7 mouse cellular contexts compared by ENCODE assay signal in the genomic region with DNA sequence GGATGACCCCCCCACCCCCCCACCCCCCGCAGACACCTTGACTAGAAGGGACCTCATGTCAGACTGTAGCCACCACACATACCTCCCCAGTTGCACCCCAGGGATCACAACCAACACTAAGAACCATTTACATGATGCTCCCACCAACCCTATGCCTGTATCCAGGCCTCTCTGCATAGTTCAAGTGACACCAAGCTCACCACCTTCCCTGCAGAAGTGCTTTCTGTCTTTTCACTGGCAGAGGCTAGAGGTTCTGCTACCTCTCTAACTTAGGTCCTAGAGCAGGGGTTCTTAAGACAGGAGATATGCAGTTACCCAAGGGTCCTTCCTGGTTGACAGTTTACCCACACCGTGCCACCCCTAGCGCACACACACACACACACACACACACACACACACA. TPM values are rescaled to one million over a fixed set of nuclear protein-coding genes. Genes with fewer than 3 reads are reported as not detected.
DNase-seq lines count a peak whose midpoint lies in the region; ATAC-seq and TF ChIP-seq lines count a peak whose summit lies in the region.

No protein-coding gene starts in this region.

- H3K27ac ChIP-seq in kidney, postnatal 0 days: 0 out of 2 replicates have a peak overlapping the region, but pooled peaks have one; percentile 47
- H3K27ac ChIP-seq in forebrain, embryonic 16.5 days (ENCODE audit: low read length): no peak overlapping the region
- peak overlapping the region; percentile 15; the same call in 1 of the 2 replicates for H3K27ac ChIP-seq in intestine, embryonic 16.5 days (ENCODE audit: low read length)
- no peak overlapping the region for H3K27ac ChIP-seq in neural tube, embryonic 14.5 days (ENCODE audit: low read depth, low read length)

- H3K4me2 ChIP-seq in kidney, postnatal 0 days (ENCODE audit: low read length): peak overlapping the region; percentile 91; the same call in 1 of the 2 replicates
- H3K4me2 ChIP-seq in forebrain, embryonic 16.5 days (ENCODE audit: low read length): peak overlapping the region; percentile 80
- H3K4me2 ChIP-seq in intestine, embryonic 16.5 days (ENCODE audit: low read depth, low read length): 0 out of 2 replicates have a peak overlapping the region, but pooled peaks have one; percentile 80
- peak overlapping the region; percentile 100 for H3K4me2 ChIP-seq in neural tube, embryonic 14.5 days (ENCODE audit: low read depth, low read length)

- WGBS in kidney, postnatal 0 days: 75% methylated on average over 3 of the region's 3 CpGs
- WGBS in forebrain, embryonic 16.5 days: 78% methylated on average over 3 of the region's 3 CpGs
- WGBS in intestine, embryonic 16.5 days: 77% methylated on average over 3 of the region's 3 CpGs
- WGBS in neural tube, embryonic 14.5 days: 88% methylated on average over 3 of the region's 3 CpGs

- no peaks in the 10 kb centered on the region for H3K9me3 ChIP-seq in kidney, postnatal 0 days (replicated peaks; ENCODE audit: low read length)
- H3K9me3 ChIP-seq in forebrain, embryonic 16.5 days (ENCODE audit: control insufficient read depth, low read length): no peaks in the 10 kb centered on the region
- no peaks in the 10 kb centered on the region for H3K9me3 ChIP-seq in intestine, embryonic 16.5 days (ENCODE audit: control insufficient read depth, low read length)
- H3K9me3 ChIP-seq in neural tube, embryonic 14.5 days (ENCODE audit: control insufficient read depth, low read length): no peaks in the 10 kb centered on the region

- ATAC-seq in kidney, postnatal 0 days (replicated peaks; ENCODE audit: low FRiP score, low read depth): no peak
- no peak for ATAC-seq in forebrain, embryonic 16.5 days
- no peak for ATAC-seq in intestine, embryonic 16.5 days
- no peak for ATAC-seq in neural tube, embryonic 14.5 days (ENCODE audit: low read depth)

- peak overlapping the region; percentile 27; the same call in 1 of the 2 replicates for H3K9ac ChIP-seq in kidney, postnatal 0 days (ENCODE audit: low read depth, low read length)
- 0 out of 2 replicates have a peak overlapping the region, but pooled peaks have one; percentile 7 for H3K9ac ChIP-seq in forebrain, embryonic 16.5 days (replicated peaks; ENCODE audit: low read depth, low read length)
- H3K9ac ChIP-seq in intestine, embryonic 16.5 days (ENCODE audit: low read depth, low read length): peak overlapping the region; percentile 45; the same call in 1 of the 2 replicates
- H3K9ac ChIP-seq in neural tube, embryonic 14.5 days (replicated peaks; ENCODE audit: low read depth, low read length): no peak overlapping the region

- H3K4me3 ChIP-seq in kidney, postnatal 0 days (replicated peaks; ENCODE audit: low read depth, low read length): no peak overlapping the region
- peak overlapping the region; percentile 85 for H3K4me3 ChIP-seq in forebrain, embryonic 16.5 days (replicated peaks; ENCODE audit: low read length)
- H3K4me3 ChIP-seq in intestine, embryonic 16.5 days (ENCODE audit: low read length): no peak overlapping the region
- peak overlapping the region; percentile 8; the same call in 1 of the 2 replicates for H3K4me3 ChIP-seq in neural tube, embryonic 14.5 days (ENCODE audit: low read depth, low read length)

- no peak for TF ChIP-seq CTCF in kidney, postnatal 0 days (IDR thresholded peaks at IDR 0.05; ENCODE audit: low read depth)

- intact Hi-C loops in gastrocnemius, postnatal 14 days (cut with DNase I; ENCODE audit: low total_unique reads): loop anchor here (5.0 kb wide), 1 partner anchor 38 kb away; no protein-coding TSS in a partner anchor

- no peaks in the 10 kb centered on the region for H3K27me3 ChIP-seq in kidney, postnatal 0 days (ENCODE audit: insufficient read depth, low read length)
- H3K27me3 ChIP-seq in forebrain, embryonic 16.5 days (replicated peaks; ENCODE audit: control insufficient read depth, insufficient read depth, low read length): no peaks in the 10 kb centered on the region
- no peaks in the 10 kb centered on the region for H3K27me3 ChIP-seq in intestine, embryonic 16.5 days (replicated peaks; ENCODE audit: control insufficient read depth, insufficient read depth, low read length)
- no peaks in the 10 kb centered on the region for H3K27me3 ChIP-seq in neural tube, embryonic 14.5 days (ENCODE audit: control insufficient read depth, insufficient read depth, low read length)

- peaks cover 52% of the 10 kb centered on the region for H3K4me1 ChIP-seq in kidney, postnatal 0 days (replicated peaks; ENCODE audit: insufficient read depth, low read length)
- peaks cover 80% of the 10 kb centered on the region for H3K4me1 ChIP-seq in forebrain, embryonic 16.5 days (replicated peaks; ENCODE audit: control insufficient read depth, insufficient read depth, low read length)
- H3K4me1 ChIP-seq in intestine, embryonic 16.5 days (ENCODE audit: control insufficient read depth, insufficient read depth, low read length): peaks cover 64% of the 10 kb centered on the region
- H3K4me1 ChIP-seq in neural tube, embryonic 14.5 days (ENCODE audit: control insufficient read depth, insufficient read depth, low read length): peaks cover 77% of the 10 kb centered on the region

- no peak for DNase-seq in kidney, postnatal 0 days (ENCODE audit: low spot score)
- DNase-seq in kidney, adult 18-20 months: no peak
- DNase-seq in layer of hippocampus, postnatal 14 days (ENCODE audit: low spot score in 2 of 2): no peak
- no peak for DNase-seq in gastrocnemius, postnatal 14 days

- H3K36me3 ChIP-seq in kidney, postnatal 0 days (ENCODE audit: insufficient read depth, low read length): no peaks in the 10 kb centered on the region
- H3K36me3 ChIP-seq in forebrain, embryonic 16.5 days (ENCODE audit: control insufficient read depth, insufficient read depth): peaks cover 3% of the 10 kb centered on the region; the same call in 1 of the 2 replicates
- no peaks in the 10 kb centered on the region for H3K36me3 ChIP-seq in intestine, embryonic 16.5 days (ENCODE audit: control insufficient read depth, insufficient read depth, low read length)
- H3K36me3 ChIP-seq in neural tube, embryonic 14.5 days (ENCODE audit: control insufficient read depth, insufficient read depth, low read length): no peaks in the 10 kb centered on the region

RNA-seq across cellular contexts. Expression of gene Soga1, which starts 3.8 kb away (rescaled TPM):
- 1.3 and 1.8 TPM in 2 replicates for polyA plus RNA-seq in kidney, postnatal 0 days (2015; fragmentation: Nextera tagmentation; extraction: Ambion mirVana)
- 4.7 and 5.8 TPM in 2 replicates for polyA plus RNA-seq in forebrain, embryonic 16.5 days (2015; fragmentation: Nextera tagmentation; extraction: Ambion mirVana)
- polyA plus RNA-seq in intestine, embryonic 16.5 days (2015; fragmentation: Nextera tagmentation; extraction: Ambion mirVana): 1.2 and 1.3 TPM in 2 replicates
- polyA plus RNA-seq in neural tube, embryonic 14.5 days (2014; fragmentation: Nextera tagmentation; extraction: Ambion mirVana): 10.0 and 10.2 TPM in 2 replicates
- 10 to 100 TPM; 63.0 to 66.5 TPM for total RNA-seq in layer of hippocampus, postnatal 14 days (2021)
- 10 to 100 TPM; 11.1 to 12.2 TPM for total RNA-seq in gastrocnemius, postnatal 14 days (2021)

RNA-seq across cellular contexts. Expression of gene Tldc2, which starts 11.6 kb away (rescaled TPM):
- 2.2 and 2.5 TPM in 2 replicates for polyA plus RNA-seq in kidney, postnatal 0 days (2015; fragmentation: Nextera tagmentation; extraction: Ambion mirVana)
- not detected in 2 replicates for polyA plus RNA-seq in forebrain, embryonic 16.5 days (2015; fragmentation: Nextera tagmentation; extraction: Ambion mirVana)
- polyA plus RNA-seq in intestine, embryonic 16.5 days (2015; fragmentation: Nextera tagmentation; extraction: Ambion mirVana): not detected in 2 replicates
- not detected in 2 replicates for polyA plus RNA-seq in neural tube, embryonic 14.5 days (2014; fragmentation: Nextera tagmentation; extraction: Ambion mirVana)
- not detected for total RNA-seq in layer of hippocampus, postnatal 14 days (2021)
- total RNA-seq in gastrocnemius, postnatal 14 days (2021): not detected

RNA-seq across cellular contexts. Expression of gene Samhd1, which starts 59.8 kb away (rescaled TPM):
- polyA plus RNA-seq in kidney, postnatal 0 days (2015; fragmentation: Nextera tagmentation; extraction: Ambion mirVana): 19.1 and 20.0 TPM in 2 replicates
- polyA plus RNA-seq in forebrain, embryonic 16.5 days (2015; fragmentation: Nextera tagmentation; extraction: Ambion mirVana): 10.2 and 11.0 TPM in 2 replicates
- polyA plus RNA-seq in intestine, embryonic 16.5 days (2015; fragmentation: Nextera tagmentation; extraction: Ambion mirVana): 22.0 and 22.3 TPM in 2 replicates
- 13.2 and 14.9 TPM in 2 replicates for polyA plus RNA-seq in neural tube, embryonic 14.5 days (2014; fragmentation: Nextera tagmentation; extraction: Ambion mirVana)
- 10 to 100 TPM; 14.3 to 14.5 TPM for total RNA-seq in layer of hippocampus, postnatal 14 days (2021)
- 10 to 100 TPM; 11.4 to 13.7 TPM for total RNA-seq in gastrocnemius, postnatal 14 days (2021)

Comparison
In these comparisons a context has a peak if more than half of its experiments do, and no peak if none do; other contexts are left out.
1. H3K27ac ChIP-seq: peak in kidney, postnatal 0 days (single experiment) and intestine, embryonic 16.5 days (single experiment); none in forebrain, embryonic 16.5 days (single experiment) and neural tube, embryonic 14.5 days (single experiment).
2. H3K4me3 ChIP-seq: peak in forebrain, embryonic 16.5 days (single experiment) and neural tube, embryonic 14.5 days (single experiment); none in kidney, postnatal 0 days (single experiment) and intestine, embryonic 16.5 days (single experiment).
3. Peak in every context shown above with its lines, with median percentiles within 50 percentile points of each other: H3K4me2 ChIP-seq.